Mouse (Mus musculus) ovary, postnatal 10 days (tissue): Measurements from ENCODE around the gene Hes7.

ENCODE experiments used
- DNase-seq: peaks from one replicate; pipeline ENCODE4 v3.0.0; 2022; ENCODE audit warnings: low spot score

Gene Hes7

DNA sequence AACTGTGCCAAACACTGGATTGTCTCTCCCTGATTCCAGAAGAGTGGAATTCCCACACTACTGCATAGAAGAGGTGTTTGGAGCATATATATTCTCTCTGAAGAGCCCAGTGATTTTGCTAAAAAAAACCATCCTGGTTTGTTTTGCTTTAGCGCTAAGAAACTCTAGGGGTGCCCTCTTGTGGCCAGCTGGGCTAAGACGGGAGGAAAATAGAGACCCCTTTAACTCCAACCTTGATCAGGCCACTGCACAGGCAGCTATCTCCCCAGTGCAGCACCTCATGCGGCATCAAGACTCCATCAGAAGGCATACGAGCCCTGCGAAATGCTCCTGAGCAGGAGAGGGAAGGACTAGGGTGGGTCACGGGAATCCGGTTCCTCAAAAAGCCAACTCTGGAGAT lies 30.2 kb downstream of the Hes7 start:
- DNase-seq, result no peak

DNA sequence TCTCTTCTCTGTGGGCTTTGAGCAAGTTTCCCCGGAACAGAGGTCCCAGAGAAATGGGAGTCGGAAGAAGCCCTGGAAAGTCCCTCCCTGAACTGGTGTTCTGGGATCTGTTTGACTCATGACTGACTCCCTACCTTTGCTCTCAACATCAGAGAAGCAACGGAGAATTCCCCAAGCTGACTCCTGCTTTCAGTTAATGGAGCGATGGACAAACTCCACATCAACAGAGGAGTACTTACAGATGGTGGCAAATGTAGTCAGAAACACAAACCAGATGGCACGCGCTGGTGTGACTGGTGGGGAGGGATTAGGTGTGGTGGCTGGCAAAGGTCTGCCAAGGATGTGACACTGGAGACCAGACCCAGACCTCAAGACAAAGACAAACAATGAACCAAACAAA lies 30.8 kb downstream of the Hes7 start:
- no peak for DNase-seq

DNA sequence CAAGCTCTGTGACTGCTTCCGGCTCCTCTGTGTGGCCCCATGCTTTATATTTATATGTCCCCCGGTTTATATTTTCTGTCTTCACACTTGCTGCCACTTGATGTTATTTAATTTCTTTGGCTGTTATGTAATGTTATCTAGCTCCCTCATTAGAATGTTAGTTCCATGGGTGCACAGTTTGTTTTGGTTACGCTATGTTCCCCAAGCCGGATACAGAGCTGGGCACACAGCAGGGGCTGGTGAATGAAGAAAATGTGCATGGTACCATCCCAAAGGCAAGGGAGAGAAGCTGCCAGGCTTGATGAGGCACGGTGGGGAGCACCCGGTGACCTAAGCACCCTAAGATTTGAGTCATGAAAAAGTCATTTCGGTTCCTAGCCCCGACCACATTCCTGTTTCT lies 33.6 kb downstream of the Hes7 start:
- DNase-seq, result no peak

DNA sequence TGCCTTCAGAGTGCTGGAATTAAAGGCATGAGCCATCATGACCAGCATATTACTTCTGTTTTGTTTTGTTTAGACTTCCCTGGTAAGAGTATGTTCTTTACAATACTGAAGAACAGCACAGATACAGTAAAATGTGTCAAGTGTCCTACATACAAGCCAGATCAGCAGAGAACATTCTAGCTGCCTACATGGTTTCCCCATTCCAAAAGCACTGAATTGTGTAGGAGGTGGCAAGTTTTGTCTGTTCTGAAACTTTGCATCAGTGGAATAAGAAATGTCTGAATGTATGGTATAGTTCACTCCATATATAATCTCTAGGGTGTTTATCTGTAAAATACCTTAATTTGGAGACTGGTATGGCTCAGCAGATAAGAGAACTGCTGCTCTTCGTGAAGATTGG lies 35.1 kb downstream of the Hes7 start:
- no peak for DNase-seq

DNA sequence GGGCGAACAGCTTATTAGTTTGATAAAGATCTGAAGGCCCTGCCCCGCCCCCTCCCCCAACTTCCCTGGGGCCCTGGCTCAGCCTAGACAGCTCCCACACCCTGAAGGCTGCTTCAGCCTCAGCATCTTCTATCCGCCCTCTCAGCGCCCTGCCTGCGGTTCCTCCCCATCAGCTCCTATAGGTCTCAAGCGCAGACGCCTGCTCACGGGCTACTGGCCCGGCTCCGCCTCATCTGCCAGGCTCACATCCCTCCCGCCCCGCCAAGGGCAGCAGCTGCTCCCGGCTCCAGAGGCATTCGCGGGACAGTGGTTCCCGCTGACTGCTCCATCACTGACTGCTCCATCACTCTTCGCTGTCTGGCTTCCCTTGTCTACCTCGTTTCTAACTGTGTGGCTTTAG lies 36.6 kb downstream of the Hes7 start, which contains the start of gene Alox12b:
Gene Alox12b (plus strand): TSS at position 190 of the 400 bp plus-strand sequence.
- DNase-seq, result no peak

DNA sequence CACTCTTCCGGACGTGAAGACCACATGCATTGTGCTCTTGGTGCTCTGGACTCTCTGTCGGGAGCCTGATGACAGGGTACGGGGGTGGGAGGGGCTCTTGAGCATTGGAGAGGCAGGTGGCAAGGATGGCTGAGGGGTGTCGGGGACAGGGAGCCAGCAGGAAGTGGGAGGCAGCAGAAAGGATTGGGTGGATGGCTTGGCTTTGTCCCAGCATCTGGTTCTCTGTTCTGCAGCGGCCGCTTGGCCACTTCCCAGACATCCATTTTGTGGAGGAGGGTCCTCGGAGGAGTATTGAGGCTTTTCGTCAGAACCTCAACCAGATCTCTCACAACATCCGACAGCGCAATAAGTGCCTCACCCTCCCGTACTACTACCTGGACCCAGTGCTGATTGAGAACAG lies 49.1 kb downstream of the Hes7 start:
- no peak for DNase-seq

DNA sequence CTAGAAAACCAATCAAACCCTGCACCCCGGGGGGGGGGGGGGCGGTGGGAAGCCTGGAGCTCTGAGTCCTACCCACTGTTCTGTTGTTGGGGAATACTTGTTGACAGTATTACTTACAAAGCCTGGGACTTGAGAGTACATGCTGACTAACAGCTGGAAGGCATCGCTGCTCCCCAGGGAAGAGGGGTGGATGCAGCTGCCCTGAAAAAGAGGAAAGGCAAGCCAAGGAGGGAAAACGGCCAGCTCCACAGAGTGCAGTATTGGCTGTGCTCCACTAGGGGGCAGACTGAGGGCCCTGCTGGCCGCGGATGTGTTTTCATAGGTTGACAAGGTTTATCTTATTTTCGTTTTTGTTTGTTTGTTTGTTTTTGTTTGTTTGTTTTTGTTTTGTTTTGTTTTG lies 51.4 kb downstream of the Hes7 start:
- peak; percentile 51 for DNase-seq

DNA sequence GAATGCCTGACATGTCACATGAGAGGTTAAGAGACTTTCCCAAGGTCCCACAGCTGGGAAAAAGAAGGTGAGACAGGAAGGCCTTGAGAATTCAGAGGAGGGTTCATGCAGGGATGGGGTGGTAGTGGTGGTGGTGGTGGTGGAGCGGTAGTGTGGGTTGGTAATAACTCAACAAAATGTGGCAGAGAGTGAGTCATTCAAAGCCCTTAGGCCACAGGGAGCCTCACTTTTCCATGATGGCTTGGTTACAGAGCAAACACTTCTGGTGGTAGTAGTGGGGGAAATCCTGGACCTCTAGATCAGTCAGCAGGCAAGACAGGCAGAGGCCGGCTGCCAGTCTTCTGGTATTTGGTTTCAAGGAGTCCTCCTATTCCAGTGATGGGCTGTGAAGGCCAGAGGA lies 52.4 kb downstream of the Hes7 start:
- no peak for DNase-seq
